Mouse (Mus musculus) v-Abl transformed pro-B cells (cell line): ENCODE measurements around the gene Gm13287.
"Not testable (repeated sequence)": the region's sequence is repeated elsewhere in the genome, so short reads cannot be mapped to it uniquely, and the experiment has no call there.

Experiments
- in situ Hi-C, 2 experiments: fragments of 400-800 bp; cut with MboI; formaldehyde crosslinking; loops; one replicate each; pipeline ENCODE4 v1.15.1; 2025; ENCODE audit not compliant: unreplicated experiment in 2 of 2

The Gm13287 gene

DNA sequence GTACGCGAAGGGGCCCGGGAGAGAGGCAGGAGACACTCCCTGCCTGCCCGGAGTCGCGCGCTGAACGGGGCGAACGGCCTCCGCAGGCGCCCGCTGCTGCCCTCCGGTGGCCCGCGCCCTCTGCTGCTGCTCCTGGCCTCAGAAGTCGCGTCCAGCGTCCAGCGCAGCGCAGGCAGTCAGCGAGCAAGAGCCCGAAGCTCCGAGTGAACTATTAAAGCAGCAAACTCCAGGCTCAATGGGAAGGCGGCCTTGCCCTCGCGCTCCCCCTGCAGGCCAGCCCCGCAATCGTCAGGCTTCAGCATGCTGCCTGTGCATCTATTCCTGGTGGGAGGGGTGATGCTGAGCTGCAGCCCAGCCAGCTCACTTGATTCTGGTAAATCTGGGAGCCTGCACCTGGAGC is at the start of gene Gm13287:
Gene Gm13287, plus strand, starts transcription at position 301 of the 400 bp plus-strand sequence.
- in situ Hi-C loops = loop anchor here (25.0 kb wide), 1 partner anchor 116 kb away; the partner anchor contains the start of genes Ifna16 (in 2 of the 2), Ifna2 (in 2 of the 2) and Ifnab (in 2 of the 2)

- in situ Hi-C loops = not testable (repeated sequence)
Measured at GRCm38 (mm10) chr4:88754818-88755340, 48.2 kb upstream of the Gm13287 start, which contains the start of gene Gm13271. Gene Gm13271 (plus strand): TSS chr4:88754868.

DNA sequence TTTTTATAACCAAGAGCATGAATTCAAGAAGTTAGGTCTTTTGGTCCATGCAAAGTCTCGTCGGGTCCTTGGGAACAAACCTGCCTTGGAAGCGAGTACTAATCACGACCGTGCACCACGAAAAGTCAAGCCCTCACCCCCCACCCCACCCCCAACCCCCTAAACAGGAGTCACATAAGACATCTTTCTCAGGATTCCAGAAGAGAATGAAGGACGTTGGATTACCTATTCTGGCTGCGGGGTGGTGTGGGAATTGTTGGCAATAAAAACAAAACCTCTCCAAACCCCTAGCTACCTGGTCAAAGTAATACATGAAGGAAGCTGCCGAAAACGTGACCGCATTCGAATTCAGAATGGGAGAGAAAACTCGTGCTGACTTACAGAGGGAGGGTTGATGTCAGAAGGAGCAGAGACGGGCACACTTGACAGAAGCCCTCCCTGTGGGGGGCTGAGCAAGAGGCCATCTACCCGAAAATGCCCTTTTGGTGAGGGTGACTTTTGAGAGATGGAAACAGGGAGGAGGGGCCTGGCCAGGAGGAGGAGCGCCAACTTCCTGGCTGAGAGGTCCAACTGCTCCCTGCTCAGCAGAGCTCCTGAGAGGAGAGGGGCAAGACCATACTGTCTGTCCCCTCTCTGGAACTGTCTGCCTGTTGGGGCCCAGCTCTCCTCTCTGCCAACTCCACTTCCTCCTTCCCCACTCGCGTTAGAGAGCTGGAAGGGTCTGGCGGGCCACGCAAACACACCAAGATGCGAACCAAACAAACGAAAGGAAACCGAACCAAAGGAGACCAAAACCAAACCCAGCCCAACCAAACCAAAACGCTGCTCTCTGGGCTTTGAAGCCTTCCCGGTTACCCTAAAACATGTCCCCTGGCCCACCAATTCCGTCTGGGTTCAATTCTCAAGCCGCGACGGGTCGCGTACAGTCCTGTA is 46.2 kb upstream of the Gm13287 start:
- in situ Hi-C loops = not testable (repeated sequence)

- in situ Hi-C loops = not testable (repeated sequence)
Measured at GRCm38 (mm10) chr4:88757628-88758031, 45.4 kb upstream of the Gm13287 start.

- in situ Hi-C loops = not testable (repeated sequence)
Measured at GRCm38 (mm10) chr4:88758751-88759150, 44.3 kb upstream of the Gm13287 start.

- in situ Hi-C loops = not testable (repeated sequence)
Measured at GRCm38 (mm10) chr4:88759610-88760268, 43.3 kb upstream of the Gm13287 start, which contains the start of gene Gm13283. Gene Gm13283 (plus strand): TSS chr4:88760119.

DNA sequence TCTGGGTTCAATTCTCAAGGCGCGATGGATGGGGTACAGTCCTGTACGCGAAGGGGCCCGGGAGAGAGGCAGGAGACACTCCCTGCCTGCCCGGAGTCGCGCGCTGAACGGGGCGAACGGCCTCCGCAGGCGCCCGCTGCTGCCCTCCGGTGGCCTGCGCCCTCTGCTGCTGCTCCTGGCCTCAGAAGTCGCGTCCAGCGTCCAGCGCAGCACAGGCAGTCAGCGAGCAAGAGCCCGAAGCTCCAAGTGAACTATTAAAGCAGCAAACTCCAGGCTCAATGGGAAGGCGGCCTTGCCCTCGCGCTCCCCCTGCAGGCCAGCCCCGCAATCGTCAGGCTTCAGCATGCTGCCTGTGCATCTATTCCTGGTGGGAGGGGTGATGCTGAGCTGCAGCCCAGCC is 42.6 kb upstream of the Gm13287 start:
- in situ Hi-C loops = not testable (repeated sequence)

DNA sequence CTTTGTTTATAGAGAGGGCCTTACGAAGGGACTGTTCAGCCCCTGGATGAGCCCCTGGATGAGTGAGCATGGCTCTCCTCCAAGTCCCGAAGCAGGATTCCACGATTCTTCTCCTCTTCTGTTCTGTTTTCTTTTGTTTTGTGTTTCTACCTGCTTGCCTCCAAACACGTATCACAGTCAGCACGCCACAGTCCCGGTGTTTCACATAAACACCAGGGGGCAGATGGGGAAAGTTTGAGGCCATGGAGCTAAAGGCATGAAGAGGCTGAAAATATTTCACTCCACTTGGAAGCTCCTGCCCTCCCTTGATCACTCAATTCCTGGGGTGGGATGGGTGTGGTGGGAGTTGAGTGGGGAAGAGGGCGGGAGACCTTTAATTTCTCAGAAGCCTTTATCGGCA is 41.3 kb upstream of the Gm13287 start:
- in situ Hi-C loops = not testable (repeated sequence)

DNA sequence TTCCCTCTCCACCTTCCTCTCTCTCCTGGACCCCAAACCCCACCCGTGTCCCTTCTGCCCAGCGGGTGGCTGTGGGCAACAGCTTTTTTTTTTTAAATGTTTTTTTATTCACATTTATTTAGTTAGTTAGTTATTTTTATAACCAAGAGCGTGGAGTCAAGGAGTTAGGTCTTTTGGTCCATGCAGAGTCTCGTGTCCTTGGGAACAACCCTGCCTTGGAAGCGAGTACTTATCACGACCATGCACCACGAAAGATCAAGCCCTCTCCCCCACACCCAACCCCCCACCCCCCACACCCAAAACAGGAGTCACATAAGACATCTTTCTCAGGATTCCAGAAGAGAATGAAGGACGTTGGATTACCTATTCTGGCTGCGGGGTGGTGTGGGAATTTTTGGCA is 40.7 kb upstream of the Gm13287 start:
- in situ Hi-C loops = not testable (repeated sequence)

DNA sequence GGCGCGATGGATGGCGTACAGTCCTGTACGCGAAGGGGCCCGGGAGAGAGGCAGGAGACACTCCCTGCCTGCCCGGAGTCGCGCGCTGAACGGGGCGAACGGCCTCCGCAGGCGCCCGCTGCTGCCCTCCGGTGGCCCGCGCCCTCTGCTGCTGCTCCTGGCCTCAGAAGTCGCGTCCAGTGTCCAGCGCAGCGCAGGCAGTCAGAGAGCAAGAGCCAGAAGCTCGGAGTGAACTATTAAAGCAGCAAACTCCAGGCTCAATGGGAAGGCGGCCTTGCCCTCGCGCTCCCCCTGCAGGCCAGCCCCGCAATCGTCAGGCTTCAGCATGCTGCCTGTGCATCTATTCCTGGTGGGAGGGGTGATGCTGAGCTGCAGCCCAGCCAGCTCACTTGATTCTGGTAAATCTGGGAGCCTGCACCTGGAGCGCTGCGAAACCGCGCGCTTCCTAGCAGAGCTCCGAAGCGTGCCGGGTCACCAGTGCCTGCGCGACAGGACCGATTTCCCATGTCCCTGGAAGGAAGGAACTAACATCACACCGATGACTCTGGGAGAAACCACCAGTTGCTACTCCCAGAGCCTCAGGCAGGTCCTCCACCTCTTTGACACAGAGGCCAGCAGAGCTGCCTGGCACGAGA is 39.6 kb upstream of the Gm13287 start:
- in situ Hi-C loops = not testable (repeated sequence)

GRCm38 (mm10) chr4:88773534-88773933 is 29.5 kb upstream of the Gm13287 start, which contains the start of gene Gm13290:
Gene Gm13290 (plus strand): TSS chr4:88773834.
- in situ Hi-C loops = not testable (repeated sequence)

DNA sequence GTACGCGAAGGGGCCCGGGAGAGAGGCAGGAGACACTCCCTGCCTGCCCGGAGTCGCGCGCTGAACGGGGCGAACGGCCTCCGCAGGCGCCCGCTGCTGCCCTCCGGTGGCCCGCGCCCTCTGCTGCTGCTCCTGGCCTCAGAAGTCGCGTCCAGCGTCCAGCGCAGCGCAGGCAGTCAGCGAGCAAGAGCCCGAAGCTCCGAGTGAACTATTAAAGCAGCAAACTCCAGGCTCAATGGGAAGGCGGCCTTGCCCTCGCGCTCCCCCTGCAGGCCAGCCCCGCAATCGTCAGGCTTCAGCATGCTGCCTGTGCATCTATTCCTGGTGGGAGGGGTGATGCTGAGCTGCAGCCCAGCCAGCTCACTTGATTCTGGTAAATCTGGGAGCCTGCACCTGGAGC is 26.4 kb upstream of the Gm13287 start, which contains the start of gene Gm13289:
Gene Gm13289, plus strand, starts transcription at position 301 of the 400 bp plus-strand sequence.
- in situ Hi-C loops = not testable (repeated sequence)

DNA sequence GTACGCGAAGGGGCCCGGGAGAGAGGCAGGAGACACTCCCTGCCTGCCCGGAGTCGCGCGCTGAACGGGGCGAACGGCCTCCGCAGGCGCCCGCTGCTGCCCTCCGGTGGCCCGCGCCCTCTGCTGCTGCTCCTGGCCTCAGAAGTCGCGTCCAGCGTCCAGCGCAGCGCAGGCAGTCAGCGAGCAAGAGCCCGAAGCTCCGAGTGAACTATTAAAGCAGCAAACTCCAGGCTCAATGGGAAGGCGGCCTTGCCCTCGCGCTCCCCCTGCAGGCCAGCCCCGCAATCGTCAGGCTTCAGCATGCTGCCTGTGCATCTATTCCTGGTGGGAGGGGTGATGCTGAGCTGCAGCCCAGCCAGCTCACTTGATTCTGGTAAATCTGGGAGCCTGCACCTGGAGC is 23.5 kb upstream of the Gm13287 start, which contains the start of gene Gm13272:
Gene Gm13272, plus strand, starts transcription at position 301 of the 400 bp plus-strand sequence.
- in situ Hi-C loops = not testable (repeated sequence)

GRCm38 (mm10) chr4:88780320-88780719 is 22.7 kb upstream of the Gm13287 start:
- in situ Hi-C loops = not testable (repeated sequence)

- in situ Hi-C loops = not testable (repeated sequence)
Measured at GRCm38 (mm10) chr4:88781831-88782230, 21.2 kb upstream of the Gm13287 start, which contains the start of gene Ifnz. Gene Ifnz (plus strand): TSS chr4:88782131.

GRCm38 (mm10) chr4:88782335-88782734 is 20.7 kb upstream of the Gm13287 start:
- in situ Hi-C loops = not testable (repeated sequence)

DNA sequence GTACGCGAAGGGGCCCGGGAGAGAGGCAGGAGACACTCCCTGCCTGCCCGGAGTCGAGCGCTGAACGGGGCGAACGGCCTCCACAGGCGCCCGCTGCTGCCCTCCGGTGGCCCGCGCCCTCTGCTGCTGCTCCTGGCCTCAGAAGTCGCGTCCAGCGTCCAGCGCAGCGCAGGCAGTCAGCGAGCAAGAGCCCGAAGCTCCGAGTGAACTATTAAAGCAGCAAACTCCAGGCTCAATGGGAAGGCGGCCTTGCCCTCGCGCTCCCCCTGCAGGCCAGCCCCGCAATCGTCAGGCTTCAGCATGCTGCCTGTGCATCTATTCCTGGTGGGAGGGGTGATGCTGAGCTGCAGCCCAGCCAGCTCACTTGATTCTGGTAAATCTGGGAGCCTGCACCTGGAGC is 17.6 kb upstream of the Gm13287 start, which contains the start of gene Gm13276:
Gene Gm13276, plus strand, starts transcription at position 301 of the 400 bp plus-strand sequence.
- in situ Hi-C loops = not testable (repeated sequence)

GRCm38 (mm10) chr4:88788402-88788801 is 14.7 kb upstream of the Gm13287 start, which contains the start of gene Gm13277:
Gene Gm13277 (plus strand): TSS chr4:88788632.
- in situ Hi-C loops = not testable (repeated sequence)

- in situ Hi-C loops = not testable (repeated sequence)
Measured at GRCm38 (mm10) chr4:88791250-88791649, 11.8 kb upstream of the Gm13287 start, which contains the start of gene Gm13278. Gene Gm13278 (plus strand): TSS chr4:88791550.
